ENCODE assay signal across 8 mouse cellular contexts in genomic region chr17:3313711-3314624, GRCm38 (mm10). TPM values are rescaled to one million over a fixed set of nuclear protein-coding genes. Genes with fewer than 3 reads are reported as not detected.
A peak's percentile ranks its signal among the peaks of the same experiment; 100 is the strongest.
DNase-seq lines count a peak whose midpoint lies in the region; ATAC-seq and TF ChIP-seq lines count a peak whose summit lies in the region.

No protein-coding gene starts in this region.

- H3K9me3 ChIP-seq in hindbrain, embryonic 10.5 days: no peaks in the 10 kb centered on the region

- no peak for TF ChIP-seq POLR2A in cerebellum, adult 2 months (IDR thresholded peaks at IDR 0.05; ENCODE audit: borderline replicate concordance, insufficient read depth, low read length)

- peak; percentile 89 for DNase-seq in MN1 (ENCODE audit: low spot score)
- DNase-seq in cerebellum, adult 2 months: peak; percentile 68 to 73
- peak; percentile 88 for DNase-seq in hindbrain, embryonic 10.5 days (ENCODE audit: low spot score)
- DNase-seq in layer of hippocampus, postnatal 14 days (ENCODE audit: low spot score in 2 of 2): peak; percentile 64
- DNase-seq in lung, postnatal 14 days: peak; percentile 77
- peak; percentile 61 for DNase-seq in retina, adult 2 months (ENCODE audit: low read depth, low spot score)
- DNase-seq in thymus, postnatal 14 days: peak; percentile 86

- no peak overlapping the region for H3K27ac ChIP-seq in cerebellum, adult 2 months (ENCODE audit: insufficient read depth, low read length)
- peak overlapping the region; percentile 79 for H3K27ac ChIP-seq in hindbrain, embryonic 10.5 days

- TF ChIP-seq CTCF in cerebellum, adult 2 months (IDR thresholded peaks at IDR 0.05; ENCODE audit: borderline replicate concordance, insufficient read depth, low read depth, low read length): no peak

- H3K4me1 ChIP-seq in cerebellum, adult 2 months (ENCODE audit: control insufficient read depth, insufficient read depth, low read length): no peaks in the 10 kb centered on the region
- H3K4me1 ChIP-seq in hindbrain, embryonic 10.5 days (replicated peaks): peaks cover 8% of the 10 kb centered on the region; the same call in 1 of the 2 replicates

- H3K27me3 ChIP-seq in cerebellum, adult 2 months (ENCODE audit: control insufficient read depth, insufficient read depth, low read length): no peaks in the 10 kb centered on the region
- peaks cover 24% of the 10 kb centered on the region for H3K27me3 ChIP-seq in hindbrain, embryonic 10.5 days (ENCODE audit: insufficient read depth, poor library complexity, severe bottlenecking)

- WGBS in cerebellum, adult 2 months: 6% methylated on average over 60 of the region's 60 CpGs
- 5% methylated on average over 60 of the region's 60 CpGs for WGBS in hindbrain, embryonic 10.5 days

- peak overlapping the region; percentile 97 for H3K4me3 ChIP-seq in cerebellum, adult 2 months (replicated peaks; ENCODE audit: insufficient read depth, low read depth, low read length)
- H3K4me3 ChIP-seq in hindbrain, embryonic 10.5 days: peak overlapping the region; percentile 49

- peak; percentile 78 for ATAC-seq in frontal cortex, adult (ENCODE audit: low TSS enrichment)

- H3K36me3 ChIP-seq in hindbrain, embryonic 10.5 days: no peaks in the 10 kb centered on the region

RNA-seq across cellular contexts. Expression of gene Tiam2, which starts 12.4 kb away (rescaled TPM):
- 5.4 and 6.2 TPM in 2 replicates for polyA plus RNA-seq in cerebellum, adult 2 months (2012; rRNA removed)
- 4.4 and 4.9 TPM in 2 replicates for polyA plus RNA-seq in hindbrain, embryonic 10.5 days (2016; fragmentation: Nextera tagmentation; extraction: Ambion mirVana)
- 10 to 100 TPM; 18.9 to 21.5 TPM for total RNA-seq in layer of hippocampus, postnatal 14 days (2021)
